Mouse (Mus musculus) subcutaneous adipose tissue, adult 2 months (tissue): ENCODE measurements around the gene Olfr812. TPM values are rescaled to one million over a fixed set of nuclear protein-coding genes. Genes with fewer than 3 reads are reported as not detected.

Experiments
- polyA plus RNA-seq: library from polyadenylated mRNA; depleted of rRNA; stranded (reverse); fragments of >200 nt; gene quantifications from 2 replicates; pipeline ENCODE4 v1.2.3, GENCODE M21; 2012; ENCODE audit warnings: low replicate concordance; rRNA removed

Gene Olfr812
- polyA plus RNA-seq: not detected in 2 replicates

GRCm38 (mm10) chr10:129845994-129846393, at the start of gene Olfr812:
Gene Olfr812 (minus strand): TSS chr10:129846094.

GRCm38 (mm10) chr10:129879751-129880150, 33.9 kb upstream of the Olfr812 start, which contains the start of gene Olfr814:
Gene Olfr814 (minus strand): TSS chr10:129879851.

GRCm38 (mm10) chr10:129855067-129855466, 9.2 kb upstream of the Olfr812 start, which contains the start of gene Olfr813:
Gene Olfr813 (plus strand): TSS chr10:129855367.

GRCm38 (mm10) chr10:129804296-129804695, 41.6 kb downstream of the Olfr812 start, which contains the start of gene Olfr811:
Gene Olfr811 (minus strand): TSS chr10:129804396.

DNA sequence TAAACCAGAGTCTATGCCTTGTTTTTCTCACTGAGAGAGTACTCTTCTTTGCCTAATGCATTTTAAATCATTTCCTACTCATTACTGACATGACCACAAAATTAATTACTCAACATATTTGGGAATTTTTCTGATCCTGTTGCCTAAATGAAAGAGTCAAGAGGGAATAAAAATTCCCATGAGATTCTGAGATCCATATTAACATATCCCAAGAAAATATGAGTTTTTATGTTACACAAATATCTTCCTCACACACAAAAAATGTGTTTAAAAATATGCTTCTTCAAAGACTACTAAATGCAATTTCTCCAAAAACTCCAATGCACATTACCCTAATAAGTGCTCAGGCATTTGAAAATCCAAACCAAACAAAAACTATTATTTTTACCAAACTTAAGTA, 51.1 kb downstream of the Olfr812 start, which contains the start of gene Olfr810:
Gene Olfr810 (minus strand): TSS at position 101 of the 400 bp plus-strand sequence.

Other genes with a start within 250 kb of the Olfr812 start
- gene Olfr796, start 233.5 kb downstream of the Olfr812 start, polyA plus RNA-seq: not detected in 2 replicates
- not detected in 2 replicates for gene Olfr798, start 218.2 kb downstream of the Olfr812 start, polyA plus RNA-seq
- not detected in 2 replicates for gene Olfr799, start 208.6 kb downstream of the Olfr812 start, polyA plus RNA-seq
- gene Olfr800, start 188.4 kb downstream of the Olfr812 start, polyA plus RNA-seq: not detected in 2 replicates
- not detected in 2 replicates for gene Olfr801, start 172.2 kb downstream of the Olfr812 start, polyA plus RNA-seq
- gene Olfr802, start 157.9 kb downstream of the Olfr812 start, polyA plus RNA-seq: not detected in 2 replicates
- not detected in 2 replicates for gene Olfr803, start 151.8 kb downstream of the Olfr812 start, polyA plus RNA-seq
- not detected in 2 replicates for gene Olfr804, start 142.9 kb downstream of the Olfr812 start, polyA plus RNA-seq
- gene Olfr805, start 116.7 kb downstream of the Olfr812 start, polyA plus RNA-seq: not detected in 2 replicates
- gene Olfr806, start 104.2 kb downstream of the Olfr812 start, polyA plus RNA-seq: not detected in 2 replicates
- not detected in 2 replicates for gene Olfr807, start 88.3 kb downstream of the Olfr812 start, polyA plus RNA-seq
- not detected in 2 replicates for gene Olfr808, start 80.6 kb downstream of the Olfr812 start, polyA plus RNA-seq
- not detected in 2 replicates for gene Olfr809, start 71.5 kb downstream of the Olfr812 start, polyA plus RNA-seq
- gene Olfr810, start 51.2 kb downstream of the Olfr812 start, polyA plus RNA-seq: not detected in 2 replicates
- not detected in 2 replicates for gene Olfr811, start 41.7 kb downstream of the Olfr812 start, polyA plus RNA-seq
- not detected in 2 replicates for gene Olfr813, start 9.3 kb upstream of the Olfr812 start, polyA plus RNA-seq
- not detected in 2 replicates for gene Olfr814, start 33.8 kb upstream of the Olfr812 start, polyA plus RNA-seq
- gene Olfr815, start 59.8 kb upstream of the Olfr812 start, polyA plus RNA-seq: not detected in 2 replicates
- gene Olfr816, start 69.5 kb upstream of the Olfr812 start, polyA plus RNA-seq: not detected in 2 replicates
- gene Olfr818, start 103.0 kb upstream of the Olfr812 start, polyA plus RNA-seq: not detected in 2 replicates
- gene Olfr819, start 121.2 kb upstream of the Olfr812 start, polyA plus RNA-seq: not detected in 2 replicates
- not detected in 2 replicates for gene Olfr247, start 130.0 kb upstream of the Olfr812 start, polyA plus RNA-seq
- gene Gm10310, start 139.0 kb upstream of the Olfr812 start, polyA plus RNA-seq: not detected in 2 replicates
- not detected in 2 replicates for gene Olfr820, start 166.5 kb upstream of the Olfr812 start, polyA plus RNA-seq
- gene Olfr821, start 184.3 kb upstream of the Olfr812 start, polyA plus RNA-seq: not detected in 2 replicates
- gene Olfr822, start 225.1 kb upstream of the Olfr812 start, polyA plus RNA-seq: not detected in 2 replicates